14 mouse cellular contexts compared by ENCODE assay signal in genomic region chr12:30922401-30922800, GRCm38 (mm10). TPM values are rescaled to one million over a fixed set of nuclear protein-coding genes. Genes with fewer than 3 reads are reported as not detected.
A peak's percentile ranks its signal among the peaks of the same experiment; 100 is the strongest.
DNase-seq lines count a peak whose midpoint lies in the region; ATAC-seq and TF ChIP-seq lines count a peak whose summit lies in the region.
"Had no signal": no experiment of that assay in that cellular context is flagged by ENCODE, and none has a peak within 500 bp of the region (broad histone marks: within the 10 kb centered on the region; RNA-seq: fewer than 3 reads in every experiment).

No protein-coding gene starts in this region.

- WGBS in intestine, postnatal 0 days, result 78% methylated on average over 3 of the region's 3 CpGs
- WGBS in intestine, embryonic 15.5 days, result 78% methylated on average over 3 of the region's 3 CpGs

- 0 out of 2 replicates have a peak, but pooled peaks have one; percentile 41 for ATAC-seq in intestine, postnatal 0 days
- ATAC-seq in intestine, embryonic 15.5 days, result no peak
- peak; percentile 30; the same call in 1 of the 2 replicates for ATAC-seq in granulocyte monocyte progenitor cell, adult 5-6 weeks (replicated peaks; ENCODE audit: poor library complexity, severe bottlenecking)
- ATAC-seq in megakaryocyte, adult 5-6 weeks (ENCODE audit: poor library complexity, severe bottlenecking), result 0 out of 2 replicates have a peak, but pooled peaks have one; percentile 21

- H3K4me1 ChIP-seq in intestine, postnatal 0 days (replicated peaks; ENCODE audit: control insufficient read depth, insufficient read depth, low read length), result no peaks in the 10 kb centered on the region
- H3K4me1 ChIP-seq in intestine, embryonic 15.5 days (replicated peaks), result no peaks in the 10 kb centered on the region
- H3K4me1 ChIP-seq: heart, embryonic 12.5 days; hindbrain, embryonic 13.5 days; kidney, embryonic 15.5 days had no signal

- TF ChIP-seq CTCF in intestine, postnatal 0 days (IDR thresholded peaks at IDR 0.05; ENCODE audit: low read depth), result no peak

- H3K27me3 ChIP-seq in intestine, postnatal 0 days (replicated peaks; ENCODE audit: control insufficient read depth, insufficient read depth, low read length), result no peaks in the 10 kb centered on the region
- no peaks in the 10 kb centered on the region for H3K27me3 ChIP-seq in intestine, embryonic 15.5 days (replicated peaks)
- H3K27me3 ChIP-seq: heart, embryonic 12.5 days; hindbrain, embryonic 13.5 days; kidney, embryonic 15.5 days had no signal

- no peaks in the 10 kb centered on the region for H3K9me3 ChIP-seq in intestine, postnatal 0 days (ENCODE audit: control insufficient read depth)
- no peaks in the 10 kb centered on the region for H3K9me3 ChIP-seq in intestine, embryonic 15.5 days
- H3K9me3 ChIP-seq: heart, embryonic 12.5 days; hindbrain, embryonic 13.5 days; kidney, embryonic 15.5 days had no signal

- no peak overlapping the region for H3K4me3 ChIP-seq in intestine, postnatal 0 days (ENCODE audit: low read depth, low read length)
- H3K4me3 ChIP-seq in intestine, embryonic 15.5 days (replicated peaks), result no peak overlapping the region
- H3K4me3 ChIP-seq: erythroblast, embryonic 14.5 days; heart, embryonic 12.5 days; hindbrain, embryonic 13.5 days; kidney, embryonic 15.5 days had no signal

- H3K9ac ChIP-seq in intestine, postnatal 0 days (ENCODE audit: low read depth, low read length), result no peak overlapping the region
- no peak overlapping the region for H3K9ac ChIP-seq in intestine, embryonic 15.5 days
- H3K9ac ChIP-seq: heart, embryonic 12.5 days; hindbrain, embryonic 13.5 days; kidney, embryonic 15.5 days had no signal

- peaks cover 11% of the 10 kb centered on the region for H3K36me3 ChIP-seq in intestine, postnatal 0 days (ENCODE audit: control insufficient read depth, insufficient read depth)
- no peaks in the 10 kb centered on the region for H3K36me3 ChIP-seq in intestine, embryonic 15.5 days

- no peak overlapping the region for H3K4me2 ChIP-seq in intestine, postnatal 0 days (replicated peaks; ENCODE audit: low read depth)
- H3K4me2 ChIP-seq in intestine, embryonic 15.5 days (replicated peaks), result no peak overlapping the region
- H3K4me2 ChIP-seq: heart, embryonic 12.5 days; hindbrain, embryonic 13.5 days; kidney, embryonic 15.5 days had no signal

- DNase-seq in ES-CJ7 (ENCODE audit: low read depth, low spot score), result peak; percentile 65
- no peak for DNase-seq in MN1 (ENCODE audit: low spot score)
- no peak for DNase-seq in urinary bladder, adult 18-20 months (ENCODE audit: low spot score in 2 of 2)
- DNase-seq in adrenal gland, postnatal 10 days, result no peak
- DNase-seq: adrenal gland, adult 2 months; thymus, postnatal 14 days had no signal

- no peak overlapping the region for H3K27ac ChIP-seq in intestine, postnatal 0 days (ENCODE audit: low read depth, low read length)
- no peak overlapping the region for H3K27ac ChIP-seq in intestine, embryonic 15.5 days
- H3K27ac ChIP-seq: hindbrain, embryonic 13.5 days; kidney, embryonic 15.5 days had no signal

RNA-seq across cellular contexts. Expression of gene Sh3yl1, which starts 10.9 kb away (rescaled TPM):
- polyA plus RNA-seq in intestine, postnatal 0 days (2015; fragmentation: Nextera tagmentation; extraction: Ambion mirVana), result 33.3 and 34.2 TPM in 2 replicates
- 22.9 and 25.3 TPM in 2 replicates for polyA plus RNA-seq in intestine, embryonic 15.5 days (2015; fragmentation: Nextera tagmentation; extraction: Ambion mirVana)
- 0.28 and 2.4 TPM in 2 replicates for total RNA-seq in granulocyte monocyte progenitor cell, adult 5-6 weeks (2014; fragmentation: Nextera tagmentation)
- total RNA-seq in granulocyte monocyte progenitor cell, adult 5-6 weeks (2017), result 1.2 and 3.0 TPM in 2 replicates
- total RNA-seq in megakaryocyte, adult 5-6 weeks (2015), result 1.4 and 1.8 TPM in 2 replicates
- 0.24 and 0.84 TPM in 2 replicates for total RNA-seq in megakaryocyte, adult 5-6 weeks (2017)
- total RNA-seq in adrenal gland, postnatal 10 days (2021), result 1 to 10 TPM; 4.8 to 5.8 TPM

RNA-seq across cellular contexts. Expression of gene Acp1, which starts 11.0 kb away (rescaled TPM):
- polyA plus RNA-seq in intestine, postnatal 0 days (2015; fragmentation: Nextera tagmentation; extraction: Ambion mirVana), result 94.1 and 108 TPM in 2 replicates
- 178 and 179 TPM in 2 replicates for polyA plus RNA-seq in intestine, embryonic 15.5 days (2015; fragmentation: Nextera tagmentation; extraction: Ambion mirVana)
- total RNA-seq in granulocyte monocyte progenitor cell, adult 5-6 weeks (2014; fragmentation: Nextera tagmentation), result 55.3 and 61.0 TPM in 2 replicates
- 69.7 and 69.8 TPM in 2 replicates for total RNA-seq in granulocyte monocyte progenitor cell, adult 5-6 weeks (2017)
- total RNA-seq in megakaryocyte, adult 5-6 weeks (2015), result 35.4 and 46.0 TPM in 2 replicates
- 48.1 and 53.3 TPM in 2 replicates for total RNA-seq in megakaryocyte, adult 5-6 weeks (2017)
- 10 to 100 TPM; 62.3 to 65.5 TPM for total RNA-seq in adrenal gland, postnatal 10 days (2021)

RNA-seq across cellular contexts. Expression of gene Alkal2, which starts 38.3 kb away (rescaled TPM):
- 0.47 and 1.5 TPM in 2 replicates for polyA plus RNA-seq in intestine, postnatal 0 days (2015; fragmentation: Nextera tagmentation; extraction: Ambion mirVana)
- polyA plus RNA-seq in intestine, embryonic 15.5 days (2015; fragmentation: Nextera tagmentation; extraction: Ambion mirVana), result 0.87 and 1.2 TPM in 2 replicates
- not detected in 2 replicates for total RNA-seq in granulocyte monocyte progenitor cell, adult 5-6 weeks (2014; fragmentation: Nextera tagmentation)
- not detected in 2 replicates for total RNA-seq in granulocyte monocyte progenitor cell, adult 5-6 weeks (2017)
- total RNA-seq in megakaryocyte, adult 5-6 weeks (2015), result not detected in 2 replicates
- not detected in 2 replicates for total RNA-seq in megakaryocyte, adult 5-6 weeks (2017)
- total RNA-seq in adrenal gland, postnatal 10 days (2021), result under 1 TPM; 0.58 to 0.96 TPM
- polyA plus RNA-seq: erythroblast, embryonic 14.5 days; heart, embryonic 12.5 days; hindbrain, embryonic 13.5 days had no signal
